Mouse (Mus musculus): ENCODE results near the gene Sipa1l2.

GRCm38 (mm10) chr8:125488747-125489146 lies 80.9 kb downstream of the Sipa1l2 start:
- TF ChIP-seq CTCF (IDR thresholded peaks at IDR 0.05; ENCODE audit: low read depth, low read length) (no peak), TAL1 (conservative IDR thresholded peaks at IDR 0.05; ENCODE audit: low read depth, low read length) (no peak), POLR2AphosphoS5 (IDR thresholded peaks at IDR 0.05; ENCODE audit: insufficient replicate concordance, low read depth, low read length) (no peak), GATA1 (IDR thresholded peaks at IDR 0.05; ENCODE audit: borderline replicate concordance, low read length) (no peak), GATA2 (IDR thresholded peaks at IDR 0.05; ENCODE audit: borderline replicate concordance, low read depth, low read length) (no peak)
